Mouse (Mus musculus) midbrain, embryonic 14.5 days (tissue): ENCODE measurements at regions not wholly inside any gene's neighbourhood (a gene's known extent, or its start where the extent isn't known, plus 50 kb on each side); places are given as distances from the start of the nearest gene placed in this dataset.
A peak's percentile ranks its signal among the peaks of the same experiment; 100 is the strongest.

Experiments
- ATAC-seq: fragments of 200-750 bp; cut with Nextera tagmentation; 2 replicates; pipeline ENCODE4 v1.8.0; 2017; ENCODE audit warnings: moderate number of reproducible peaks, moderate library complexity; ENCODE audit not compliant: low FRiP score, low TSS enrichment
- DNase-seq: peaks from one replicate; pipeline ENCODE4 v3.0.0-alpha.2; 2015
- H3K27ac ChIP-seq: fragments of 300-500 bp; sonication (generic); replicated peaks from 2 replicates; pipeline ENCODE4 v1.5.1; 2014; ENCODE audit warnings: mild to moderate bottlenecking, low read depth, low read length, moderate library complexity
- H3K27me3 ChIP-seq: fragments of 300-500 bp; sonication (generic); 2 replicates; pipeline ENCODE4 v1.6.1; 2014; ENCODE audit warnings: low read length, control low read depth, mixed read lengths; ENCODE audit not compliant: control insufficient read depth, insufficient read depth
- H3K36me3 ChIP-seq: fragments of 300-500 bp; sonication (generic); 2 replicates; pipeline ENCODE4 v1.6.1; 2014; ENCODE audit warnings: low read length, control low read depth; ENCODE audit not compliant: control insufficient read depth, insufficient read depth
- H3K4me1 ChIP-seq: fragments of 300-500 bp; sonication (generic); 2 replicates; pipeline ENCODE4 v1.6.1; 2014; ENCODE audit warnings: mild to moderate bottlenecking, antibody characterized with exemption, low read length, control low read depth; ENCODE audit not compliant: control insufficient read depth, insufficient read depth
- H3K4me2 ChIP-seq: fragments of 300-500 bp; sonication (generic); 2 replicates; pipeline ENCODE4 v1.6.1; 2014; ENCODE audit warnings: mild to moderate bottlenecking, low read length, moderate library complexity
- H3K4me3 ChIP-seq: fragments of 300-500 bp; sonication (generic); replicated peaks from 2 replicates; pipeline ENCODE4 v1.5.1; 2014; ENCODE audit warnings: low read depth, low read length
- H3K9ac ChIP-seq: fragments of 300-500 bp; sonication (generic); replicated peaks from 2 replicates; pipeline ENCODE4 v1.6.1; 2014; ENCODE audit warnings: mild to moderate bottlenecking, low read length, moderate library complexity
- H3K9me3 ChIP-seq: fragments of 300-500 bp; sonication (generic); 2 replicates; pipeline ENCODE4 v1.6.1; 2016; ENCODE audit warnings: low read length, control low read depth, mixed read lengths; ENCODE audit not compliant: control insufficient read depth
- WGBS: fragments of 180-500 bp; shearing (Covaris S2); extraction: QIAGEN DNeasy Blood & Tissue Kit; methylation state at CpG from one replicate; pipeline ENCODE4 v1.1.7; 2014; 5-methylcytosine and 5-hydroxymethylcytosine counted together

DNA sequence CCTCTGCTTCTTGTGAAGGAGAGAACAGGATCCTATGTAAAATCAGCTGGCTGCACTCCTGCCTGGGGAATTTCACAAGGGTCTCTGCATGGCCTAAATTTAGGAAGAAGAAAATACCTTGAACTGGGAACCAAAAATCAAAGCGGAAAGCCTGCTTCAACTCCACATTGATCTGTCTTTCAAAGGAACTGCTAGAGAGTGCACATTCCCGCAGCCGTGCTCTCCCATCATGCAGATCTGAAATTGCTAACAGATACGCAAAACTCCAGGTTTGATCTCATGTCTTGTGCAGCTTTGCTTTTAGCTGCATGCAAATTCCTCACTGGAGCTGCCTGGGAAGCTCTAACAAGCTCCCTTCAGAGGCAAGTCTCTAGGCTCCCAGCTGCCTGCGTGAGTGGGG lies 276.7 kb upstream of the Intu start:
- 70% methylated on average over 5 of the region's 5 CpGs for WGBS
- ATAC-seq (no peak), DNase-seq (peak; percentile 41)
- Histone ChIP-seq H3K27me3 (no peaks in the 10 kb centered on the region), H3K9ac (no peak overlapping the region), H3K27ac (no peak overlapping the region), H3K4me3 (no peak overlapping the region), H3K4me1 (no peaks in the 10 kb centered on the region), H3K4me2 (no peak overlapping the region), H3K9me3 (no peaks in the 10 kb centered on the region), H3K36me3 (no peaks in the 10 kb centered on the region)

DNA sequence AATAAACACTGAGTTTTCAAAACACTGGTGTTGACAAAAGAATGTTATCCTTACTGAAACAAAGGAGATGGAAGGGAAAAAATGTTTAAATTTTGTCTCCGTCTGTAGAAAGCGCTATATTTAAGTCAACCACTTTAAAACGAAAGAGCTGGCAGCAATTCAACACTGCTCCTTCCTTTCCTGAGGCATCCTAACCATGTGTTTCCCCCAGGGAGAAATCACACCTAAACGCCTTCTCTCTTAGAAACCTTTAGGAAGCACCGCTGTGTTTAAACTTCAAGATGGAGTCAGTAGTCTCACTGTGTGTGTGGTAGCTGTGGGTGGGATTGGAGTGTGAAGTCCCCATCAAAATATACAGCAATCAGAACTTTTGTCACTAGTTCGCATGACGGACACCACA lies 268.6 kb upstream of the Intu start:
- DNase-seq (no peak), ATAC-seq (no peak)
- H3K36me3 ChIP-seq: no peaks in the 10 kb centered on the region
- H3K4me2 ChIP-seq: no peak overlapping the region
- H3K27me3 ChIP-seq: no peaks in the 10 kb centered on the region
- H3K9me3 ChIP-seq: no peaks in the 10 kb centered on the region
- H3K4me1 ChIP-seq: no peaks in the 10 kb centered on the region
- H3K4me3 ChIP-seq: no peak overlapping the region
- WGBS: 90% methylated on average over 7 of the region's 7 CpGs
- no peak overlapping the region for H3K9ac ChIP-seq
- no peak overlapping the region for H3K27ac ChIP-seq

DNA sequence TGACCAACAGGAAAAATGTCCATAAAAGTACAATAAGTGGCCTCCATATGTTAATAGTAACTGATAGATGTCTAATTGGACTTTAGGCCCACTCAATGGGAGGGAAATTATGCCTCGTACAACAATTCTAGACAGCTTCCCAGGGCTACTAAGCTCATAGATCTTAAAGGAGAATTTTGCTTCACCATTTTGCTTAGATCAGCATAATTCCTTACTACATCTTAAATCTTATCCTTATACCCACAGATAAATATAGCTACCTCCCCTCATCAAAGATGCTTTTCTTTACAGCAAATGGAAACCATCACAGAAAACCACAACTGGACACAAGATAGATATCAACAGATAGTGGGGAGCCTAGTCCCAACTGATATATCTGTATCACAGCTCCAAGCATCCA lies 263.6 kb upstream of the Intu start:
- no peaks in the 10 kb centered on the region for H3K9me3 ChIP-seq
- H3K9ac ChIP-seq: no peak overlapping the region
- no peak for DNase-seq
- H3K4me3 ChIP-seq: no peak overlapping the region
- ATAC-seq: no peak
- H3K4me1 ChIP-seq: no peaks in the 10 kb centered on the region
- no peak overlapping the region for H3K27ac ChIP-seq
- no peaks in the 10 kb centered on the region for H3K27me3 ChIP-seq
- no peak overlapping the region for H3K4me2 ChIP-seq
- 92% methylated on average over 1 of the region's 1 CpGs for WGBS
- no peaks in the 10 kb centered on the region for H3K36me3 ChIP-seq

DNA sequence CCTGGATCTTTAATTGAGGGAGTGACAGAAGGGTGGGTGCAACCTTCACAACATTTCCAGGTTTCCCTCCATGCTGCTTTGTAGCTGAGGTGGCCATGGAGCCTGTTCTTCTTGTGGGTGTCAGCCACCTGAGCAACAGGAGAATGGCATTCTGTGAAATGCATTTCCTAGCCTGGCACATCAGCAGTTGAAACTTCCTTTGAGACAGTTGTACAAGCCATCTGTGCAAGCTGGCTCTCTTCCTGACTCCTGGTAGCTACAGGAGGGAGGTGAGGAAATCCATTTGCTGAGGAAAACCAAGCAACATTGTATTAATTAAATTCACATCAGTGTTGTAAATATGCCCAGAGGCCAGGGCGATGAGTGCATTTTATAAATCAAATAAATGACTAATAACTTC lies 248.2 kb upstream of the Intu start:
- no peak overlapping the region for H3K9ac ChIP-seq
- H3K36me3 ChIP-seq: no peaks in the 10 kb centered on the region
- no peak for DNase-seq
- H3K4me2 ChIP-seq: no peak overlapping the region
- H3K4me1 ChIP-seq: no peaks in the 10 kb centered on the region
- no peak overlapping the region for H3K4me3 ChIP-seq
- no peak overlapping the region for H3K27ac ChIP-seq
- no peak for ATAC-seq
- H3K9me3 ChIP-seq: no peaks in the 10 kb centered on the region
- WGBS: 91% methylated on average over 1 of the region's 1 CpGs
- no peaks in the 10 kb centered on the region for H3K27me3 ChIP-seq

- H3K27ac ChIP-seq: no peak overlapping the region
- WGBS: 73% methylated on average over 7 of the region's 7 CpGs
- H3K9me3 ChIP-seq: no peaks in the 10 kb centered on the region
- H3K27me3 ChIP-seq: no peaks in the 10 kb centered on the region
- no peak overlapping the region for H3K4me2 ChIP-seq
- H3K9ac ChIP-seq: no peak overlapping the region
- H3K4me1 ChIP-seq: no peaks in the 10 kb centered on the region
- DNase-seq (peak; percentile 2), ATAC-seq (no peak)
- H3K36me3 ChIP-seq: no peaks in the 10 kb centered on the region
- no peak overlapping the region for H3K4me3 ChIP-seq
These were observed 244.0 kb upstream of the Intu start for GRCm38 (mm10) chr3:40286959-40287710.

DNA sequence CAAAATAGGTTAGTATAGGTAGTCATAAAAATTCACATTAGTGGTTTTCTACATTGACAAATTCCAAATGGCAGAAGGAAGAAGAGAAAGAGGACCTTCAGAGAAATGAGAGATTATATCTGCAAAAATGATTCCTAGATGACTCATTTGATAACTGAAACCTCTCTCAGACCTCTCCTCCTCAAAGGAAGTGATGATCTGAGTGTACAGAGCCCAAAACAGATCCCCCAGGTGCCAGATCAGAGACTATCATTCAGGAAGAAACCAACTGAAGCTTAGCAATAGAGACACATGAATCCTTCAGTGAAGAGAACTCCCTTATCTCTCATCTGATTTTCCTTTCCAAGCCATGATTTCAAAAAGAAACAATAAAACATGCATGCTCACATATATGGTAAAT lies 234.0 kb upstream of the Intu start:
- H3K4me1 ChIP-seq: no peaks in the 10 kb centered on the region
- DNase-seq (no peak), ATAC-seq (no peak)
- no peaks in the 10 kb centered on the region for H3K9me3 ChIP-seq
- no peaks in the 10 kb centered on the region for H3K36me3 ChIP-seq
- H3K9ac ChIP-seq: no peak overlapping the region
- no peak overlapping the region for H3K4me2 ChIP-seq
- no peak overlapping the region for H3K4me3 ChIP-seq
- H3K27me3 ChIP-seq: no peaks in the 10 kb centered on the region
- H3K27ac ChIP-seq: no peak overlapping the region

DNA sequence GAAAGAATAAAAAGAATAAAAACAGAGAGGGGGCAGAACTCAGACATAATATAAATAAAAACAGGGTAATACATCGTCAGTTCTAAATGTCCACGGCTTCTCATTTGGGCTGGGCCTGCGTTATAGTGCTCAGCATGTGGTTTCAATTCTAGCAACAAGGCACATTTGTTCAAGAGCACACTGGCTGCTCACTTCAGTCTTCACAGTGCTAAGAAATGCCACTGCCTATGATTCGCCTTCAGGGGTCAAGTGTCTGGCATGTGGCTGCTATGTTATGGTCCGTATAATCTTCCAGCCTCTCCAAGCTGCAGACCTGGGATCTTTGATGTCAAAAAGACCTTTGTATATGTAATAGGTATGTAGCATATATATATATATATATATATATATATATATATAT lies 210.8 kb upstream of the Intu start:
- Histone ChIP-seq H3K4me1 (no peaks in the 10 kb centered on the region), H3K4me2 (no peak overlapping the region), H3K27me3 (no peaks in the 10 kb centered on the region), H3K27ac (no peak overlapping the region), H3K9ac (no peak overlapping the region), H3K9me3 (no peaks in the 10 kb centered on the region), H3K36me3 (no peaks in the 10 kb centered on the region), H3K4me3 (no peak overlapping the region)
- WGBS: 83% methylated on average over 5 of the region's 5 CpGs
- ATAC-seq (no peak), DNase-seq (no peak)

GRCm38 (mm10) chr3:40325872-40326803 lies 204.9 kb upstream of the Intu start:
- ATAC-seq (no peak), DNase-seq (no peak)
- Histone ChIP-seq H3K4me1 (no peaks in the 10 kb centered on the region), H3K4me2 (no peak overlapping the region), H3K4me3 (no peak overlapping the region), H3K27ac (no peak overlapping the region), H3K9me3 (no peaks in the 10 kb centered on the region), H3K9ac (no peak overlapping the region), H3K36me3 (no peaks in the 10 kb centered on the region), H3K27me3 (no peaks in the 10 kb centered on the region)
- WGBS: 88% methylated on average over 22 of the region's 22 CpGs
